Comparison of ENCODE assay signal across 16 mouse cellular contexts in the genomic region with DNA sequence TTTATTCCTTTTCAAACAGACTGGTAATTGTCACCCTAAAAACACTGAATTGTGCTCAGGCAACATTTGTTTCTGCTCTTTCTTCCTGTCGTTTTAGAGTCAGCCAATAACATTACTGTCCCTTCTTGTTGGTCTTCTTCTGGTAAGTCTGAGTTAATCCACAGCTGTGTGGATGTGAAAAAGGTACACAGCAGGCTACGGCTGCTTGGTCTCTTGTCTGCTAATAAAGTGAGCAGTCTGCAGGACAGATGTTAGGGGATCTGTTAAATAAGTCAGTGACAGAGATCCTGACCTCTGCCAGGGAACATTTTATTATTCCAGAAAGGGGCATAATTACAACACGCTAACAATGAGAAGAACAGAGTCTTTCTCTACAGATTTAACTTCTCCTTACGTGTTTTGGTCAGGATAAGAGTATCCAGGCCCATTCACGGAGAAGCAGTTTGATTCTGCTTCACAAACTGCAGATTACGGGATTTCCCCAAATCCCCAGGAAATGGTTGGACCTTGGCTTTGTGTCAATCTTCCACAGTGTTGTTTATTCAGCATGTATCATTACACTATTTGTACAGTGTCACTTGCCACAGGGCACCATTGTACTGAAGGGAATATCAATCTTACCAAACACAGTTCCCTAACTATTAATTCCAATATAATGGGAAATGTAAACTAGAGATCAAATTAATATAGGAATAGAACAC.
DNase-seq lines count a peak whose midpoint lies in the region; ATAC-seq and TF ChIP-seq lines count a peak whose summit lies in the region.
"Had no signal": no experiment of that assay in that cellular context is flagged by ENCODE, and none has a peak within 500 bp of the region (broad histone marks: within the 10 kb centered on the region; RNA-seq: fewer than 3 reads in every experiment).

No protein-coding gene starts in this region.

- no peak overlapping the region for H3K4me3 ChIP-seq in heart, embryonic 12.5 days
- H3K4me3 ChIP-seq in heart, adult 2 months: no peak overlapping the region
- H3K4me3 ChIP-seq in midbrain, embryonic 12.5 days: no peak overlapping the region
- H3K4me3 ChIP-seq in midbrain, embryonic 16.5 days (ENCODE audit: low read depth, low read length): no peak overlapping the region
- no peak overlapping the region for H3K4me3 ChIP-seq in hindbrain, embryonic 14.5 days (replicated peaks; ENCODE audit: low read length)
- H3K4me3 ChIP-seq in midbrain, postnatal 0 days (ENCODE audit: low read depth, low read length): no peak overlapping the region
- no peak overlapping the region for H3K4me3 ChIP-seq in kidney, adult 2 months (ENCODE audit: insufficient read depth, low read depth, low read length)
- H3K4me3 ChIP-seq: left cerebral cortex, adult 2 months had no signal

- no peaks in the 10 kb centered on the region for H3K27me3 ChIP-seq in heart, embryonic 12.5 days (replicated peaks)
- no peaks in the 10 kb centered on the region for H3K27me3 ChIP-seq in heart, adult 2 months (ENCODE audit: control insufficient read depth, insufficient read depth, low read length)
- no peaks in the 10 kb centered on the region; the same call in 1 of the 2 replicates for H3K27me3 ChIP-seq in midbrain, embryonic 12.5 days
- no peaks in the 10 kb centered on the region; the same call in 1 of the 2 replicates for H3K27me3 ChIP-seq in midbrain, embryonic 16.5 days (ENCODE audit: control insufficient read depth, insufficient read depth, low read depth, low read length)
- no peaks in the 10 kb centered on the region for H3K27me3 ChIP-seq in hindbrain, embryonic 14.5 days (ENCODE audit: control insufficient read depth, insufficient read depth, low read length)
- H3K27me3 ChIP-seq in midbrain, postnatal 0 days (ENCODE audit: insufficient read depth, low read length): no peaks in the 10 kb centered on the region; the same call in 1 of the 2 replicates
- H3K27me3 ChIP-seq in kidney, adult 2 months (replicated peaks; ENCODE audit: control insufficient read depth, insufficient read depth, low read length): no peaks in the 10 kb centered on the region
- H3K27me3 ChIP-seq: CH12.LX had no signal

- no peak for TF ChIP-seq CTCF in heart, adult 2 months (IDR thresholded peaks at IDR 0.05)
- no peak for TF ChIP-seq CTCF in midbrain, postnatal 0 days (IDR thresholded peaks at IDR 0.05)
- TF ChIP-seq CTCF in kidney, adult 2 months (conservative IDR thresholded peaks at IDR 0.05; ENCODE audit: insufficient read depth, insufficient read length, low read depth, low read length): no peak

- intact Hi-C loops in heart, adult 2 months (cut with DNase I): loop anchor here (10.0 kb wide), 1 partner anchor 90 kb away; no protein-coding TSS in a partner anchor

- no peaks in the 10 kb centered on the region for H3K79me2 ChIP-seq in heart, adult 2 months (replicated peaks; ENCODE audit: control insufficient read depth, insufficient read depth, low read length)

- no peak overlapping the region for H3K9ac ChIP-seq in heart, embryonic 12.5 days
- H3K9ac ChIP-seq in heart, adult 2 months (ENCODE audit: low read depth, low read length): no peak overlapping the region
- 0 out of 2 replicates have a peak overlapping the region, but pooled peaks have one; percentile 1 for H3K9ac ChIP-seq in midbrain, embryonic 12.5 days (replicated peaks)
- no peak overlapping the region for H3K9ac ChIP-seq in midbrain, embryonic 16.5 days (ENCODE audit: low read depth, low read length)
- H3K9ac ChIP-seq in hindbrain, embryonic 14.5 days: no peak overlapping the region; the same call in 1 of the 2 replicates
- no peak overlapping the region for H3K9ac ChIP-seq in midbrain, postnatal 0 days (replicated peaks; ENCODE audit: low read length, poor library complexity, severe bottlenecking)
- H3K9ac ChIP-seq: forebrain, postnatal 0 days had no signal

- WGBS in heart, embryonic 12.5 days: 47% methylated on average over 6 of the region's 6 CpGs
- WGBS in heart, adult 2 months: 27% methylated on average over 6 of the region's 6 CpGs
- 7% methylated on average over 6 of the region's 6 CpGs for WGBS in midbrain, embryonic 12.5 days
- 15% methylated on average over 6 of the region's 6 CpGs for WGBS in midbrain, embryonic 16.5 days
- WGBS in hindbrain, embryonic 14.5 days: 14% methylated on average over 6 of the region's 6 CpGs
- WGBS in midbrain, postnatal 0 days: 31% methylated on average over 6 of the region's 6 CpGs
- 64% methylated on average over 6 of the region's 6 CpGs for WGBS in kidney, adult 2 months

- no peak for ATAC-seq in heart, embryonic 12.5 days (ENCODE audit: insufficient number of reproducible peaks, low FRiP score)
- ATAC-seq in midbrain, embryonic 12.5 days (ENCODE audit: low FRiP score, low read depth): no peak; the same call in 1 of the 2 replicates
- no peak for ATAC-seq in midbrain, embryonic 16.5 days
- ATAC-seq in hindbrain, embryonic 14.5 days (ENCODE audit: low FRiP score): no peak
- no peak for ATAC-seq in midbrain, postnatal 0 days (ENCODE audit: low FRiP score)
- ATAC-seq: forebrain, postnatal 0 days had no signal

- TF ChIP-seq POLR2A in heart, adult 2 months (IDR thresholded peaks at IDR 0.05; ENCODE audit: insufficient read depth, low read depth, low read length): no peak
- TF ChIP-seq POLR2A in kidney, adult 2 months (IDR thresholded peaks at IDR 0.05; ENCODE audit: low read depth, low read length): no peak

- H3K9me3 ChIP-seq in heart, embryonic 12.5 days (replicated peaks): no peaks in the 10 kb centered on the region
- no peaks in the 10 kb centered on the region for H3K9me3 ChIP-seq in midbrain, embryonic 12.5 days
- H3K9me3 ChIP-seq in midbrain, embryonic 16.5 days (replicated peaks; ENCODE audit: control insufficient read depth, low read length, poor library complexity, severe bottlenecking): no peaks in the 10 kb centered on the region
- no peaks in the 10 kb centered on the region for H3K9me3 ChIP-seq in hindbrain, embryonic 14.5 days (ENCODE audit: control insufficient read depth, low read length)
- H3K9me3 ChIP-seq in midbrain, postnatal 0 days (ENCODE audit: low read length): no peaks in the 10 kb centered on the region

- no peak for TF ChIP-seq EP300 in heart, adult 2 months (IDR thresholded peaks at IDR 0.05; ENCODE audit: insufficient read depth, low read depth, low read length)

- no peak for DNase-seq in heart, adult 2 months
- DNase-seq in hindbrain, embryonic 14.5 days (ENCODE audit: low spot score): peak; percentile 33
- DNase-seq in midbrain, postnatal 0 days (ENCODE audit: low spot score): peak; percentile 28
- DNase-seq in cerebellum, adult 9-11 months: no peak
- no peak for DNase-seq in kidney, adult 2 months
- DNase-seq: adrenal gland, postnatal 25 days; cerebellum, adult 11 months; kidney, adult 8-10 months; lung, postnatal 4 days; right cerebral cortex, adult 18-20 months had no signal

- peaks cover 16% of the 10 kb centered on the region for H3K4me1 ChIP-seq in heart, embryonic 12.5 days (replicated peaks)
- H3K4me1 ChIP-seq in heart, adult 2 months (ENCODE audit: control insufficient read depth, insufficient read depth, low read length): peaks cover 7% of the 10 kb centered on the region
- H3K4me1 ChIP-seq in midbrain, embryonic 12.5 days: peaks cover 44% of the 10 kb centered on the region
- peaks cover 27% of the 10 kb centered on the region for H3K4me1 ChIP-seq in midbrain, embryonic 16.5 days (ENCODE audit: control insufficient read depth, insufficient read depth, low read length)
- peaks cover 27% of the 10 kb centered on the region for H3K4me1 ChIP-seq in hindbrain, embryonic 14.5 days (replicated peaks; ENCODE audit: control insufficient read depth, insufficient read depth, low read length)
- 0 out of 2 replicates have a peak, but pooled peaks cover 2% of the 10 kb centered on the region for H3K4me1 ChIP-seq in midbrain, postnatal 0 days (ENCODE audit: insufficient read depth, low read length)
- H3K4me1 ChIP-seq in kidney, adult 2 months (ENCODE audit: control insufficient read depth, insufficient read depth, low read length): no peaks in the 10 kb centered on the region

- H3K4me2 ChIP-seq in heart, embryonic 12.5 days: no peak overlapping the region
- peak overlapping the region; percentile 11 for H3K4me2 ChIP-seq in midbrain, embryonic 12.5 days (replicated peaks)
- H3K4me2 ChIP-seq in midbrain, embryonic 16.5 days (ENCODE audit: low read length): no peak overlapping the region
- no peak overlapping the region for H3K4me2 ChIP-seq in hindbrain, embryonic 14.5 days (replicated peaks)
- no peak overlapping the region for H3K4me2 ChIP-seq in midbrain, postnatal 0 days (ENCODE audit: low read depth, low read length, poor library complexity, severe bottlenecking)

- H3K27ac ChIP-seq in heart, embryonic 12.5 days (ENCODE audit: poor library complexity, severe bottlenecking): peak overlapping the region; percentile 55
- H3K27ac ChIP-seq in heart, adult 2 months: no peak overlapping the region
- peak overlapping the region; percentile 39; the same call in 1 of the 2 replicates for H3K27ac ChIP-seq in midbrain, embryonic 12.5 days (replicated peaks)
- H3K27ac ChIP-seq in midbrain, embryonic 16.5 days (ENCODE audit: low read length): no peak overlapping the region
- no peak overlapping the region for H3K27ac ChIP-seq in hindbrain, embryonic 14.5 days
- no peak overlapping the region for H3K27ac ChIP-seq in midbrain, postnatal 0 days (ENCODE audit: low read depth, low read length)
- no peak overlapping the region for H3K27ac ChIP-seq in kidney, adult 2 months (ENCODE audit: insufficient read depth, low read depth, low read length)
- H3K27ac ChIP-seq: left cerebral cortex, adult 2 months had no signal

- no peaks in the 10 kb centered on the region for H3K36me3 ChIP-seq in heart, embryonic 12.5 days
- H3K36me3 ChIP-seq in heart, adult 2 months (ENCODE audit: control insufficient read depth, insufficient read depth, low read length): peaks cover 4% of the 10 kb centered on the region
- H3K36me3 ChIP-seq in midbrain, embryonic 12.5 days: no peaks in the 10 kb centered on the region
- no peaks in the 10 kb centered on the region for H3K36me3 ChIP-seq in midbrain, embryonic 16.5 days (ENCODE audit: control insufficient read depth, insufficient read depth, low read length)
- no peaks in the 10 kb centered on the region for H3K36me3 ChIP-seq in hindbrain, embryonic 14.5 days (replicated peaks; ENCODE audit: control insufficient read depth, insufficient read depth)
- H3K36me3 ChIP-seq in midbrain, postnatal 0 days (ENCODE audit: insufficient read depth, low read length): no peaks in the 10 kb centered on the region
- no peaks in the 10 kb centered on the region for H3K36me3 ChIP-seq in kidney, adult 2 months (ENCODE audit: control insufficient read depth, insufficient read depth, low read length)

Comparison
In these comparisons a context has a peak if more than half of its experiments do, and no peak if none do; other contexts are left out.
1. H3K27ac ChIP-seq: peak in heart, embryonic 12.5 days (single experiment) and midbrain, embryonic 12.5 days (single experiment); none in heart, adult 2 months (single experiment), midbrain, embryonic 16.5 days (single experiment), hindbrain, embryonic 14.5 days (single experiment), midbrain, postnatal 0 days (single experiment) and kidney, adult 2 months (single experiment).
2. DNase-seq: peak in hindbrain, embryonic 14.5 days (single experiment) and midbrain, postnatal 0 days (single experiment); none in heart, adult 2 months (0 of 2), cerebellum, adult 9-11 months (single experiment) and kidney, adult 2 months (single experiment).